Mouse (Mus musculus) hindbrain, embryonic 16.5 days (tissue): Measurements from ENCODE around the gene Kif22. TPM values are rescaled to one million over a fixed set of nuclear protein-coding genes. Genes with fewer than 3 reads are reported as not detected.

Experiments
- ATAC-seq: fragments of 200-750 bp; cut with Nextera tagmentation; 2 replicates; pipeline ENCODE4 v1.8.0; 2017; ENCODE audit warnings: moderate TSS enrichment, moderate library complexity
- H3K27ac ChIP-seq: fragments of 300-500 bp; sonication (generic); 2 replicates; pipeline ENCODE4 v1.5.1; 2014; ENCODE audit warnings: low read depth, mild to moderate bottlenecking, control low read depth, low read length, moderate library complexity
- H3K27me3 ChIP-seq: fragments of 300-500 bp; sonication (generic); replicated peaks from 2 replicates; pipeline ENCODE4 v1.6.1; 2014; ENCODE audit warnings: low read length; ENCODE audit not compliant: control insufficient read depth, insufficient read depth
- H3K36me3 ChIP-seq: fragments of 300-500 bp; sonication (generic); 2 replicates; pipeline ENCODE4 v1.6.1; 2014; ENCODE audit warnings: mild to moderate bottlenecking, low read length, moderate library complexity, mixed read lengths; ENCODE audit not compliant: control insufficient read depth, insufficient read depth
- H3K4me1 ChIP-seq: fragments of 300-500 bp; sonication (generic); 2 replicates; pipeline ENCODE4 v1.6.1; 2014; ENCODE audit warnings: low read depth, low read length; ENCODE audit not compliant: control insufficient read depth, insufficient read depth
- H3K4me2 ChIP-seq: fragments of 300-500 bp; sonication (generic); 2 replicates; pipeline ENCODE4 v1.6.1; 2014; ENCODE audit warnings: mild to moderate bottlenecking, low read length, control low read depth, moderate library complexity
- H3K4me3 ChIP-seq: fragments of 300-500 bp; sonication (generic); 2 replicates; pipeline ENCODE4 v1.5.1; 2014; ENCODE audit warnings: mild to moderate bottlenecking, low read length, control low read depth, moderate library complexity
- H3K9ac ChIP-seq: fragments of 300-500 bp; sonication (generic); 2 replicates; pipeline ENCODE4 v1.6.1; 2014; ENCODE audit warnings: low read depth, mild to moderate bottlenecking, control low read depth, low read length, moderate library complexity
- H3K9me3 ChIP-seq: fragments of 300-500 bp; sonication (generic); 2 replicates; pipeline ENCODE4 v1.6.1; 2014; ENCODE audit warnings: mild to moderate bottlenecking, low read length, moderate library complexity; ENCODE audit not compliant: control insufficient read depth
- WGBS: fragments of 180-500 bp; shearing (Covaris S2); extraction: QIAGEN DNeasy Blood & Tissue Kit; methylation state at CpG from one replicate; pipeline ENCODE4 v1.1.7; 2014; 5-methylcytosine and 5-hydroxymethylcytosine counted together
- polyA plus RNA-seq: library from polyadenylated mRNA; unstranded; fragments of >200 nt; fragmentation: Nextera tagmentation; extraction: Ambion mirVana; gene quantifications from 2 replicates; pipeline ENCODE4 v1.2.1, GENCODE M21; 2015

Kif22 gene
- polyA plus RNA-seq, 1 experiment from 2014 or later, result 22.2 TPM

DNA sequence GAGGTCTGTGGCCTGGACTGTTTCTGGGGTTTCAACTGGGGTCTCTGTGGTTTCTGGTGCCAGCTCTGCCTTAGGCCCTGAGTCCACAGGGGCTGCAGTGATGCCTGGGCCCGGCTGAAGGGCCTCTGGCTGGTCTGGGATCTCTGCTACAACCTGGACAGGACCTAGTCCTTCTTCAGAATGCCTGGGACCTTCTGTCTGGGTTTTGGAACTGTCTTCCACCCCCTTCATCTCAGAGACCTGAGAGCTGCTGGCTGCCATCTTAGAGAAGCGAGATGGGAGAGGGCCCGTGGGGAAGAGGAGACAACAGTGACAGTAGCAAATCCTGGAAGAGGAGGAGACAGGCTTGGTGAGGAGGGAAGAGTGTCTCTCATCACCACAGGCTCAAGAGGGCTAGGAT is 22.2 kb downstream of the Kif22 start:
- no peak for ATAC-seq
- Histone ChIP-seq H3K4me3 (peak overlapping the region; percentile 59), H3K4me1 (peaks cover 67% of the 10 kb centered on the region), H3K9me3 (no peaks in the 10 kb centered on the region), H3K27me3 (no peaks in the 10 kb centered on the region), H3K36me3 (peaks cover 14% of the 10 kb centered on the region), H3K4me2 (peak overlapping the region; percentile 91), H3K9ac (peak overlapping the region; percentile 83), H3K27ac (peak overlapping the region; percentile 21; the same call in 1 of the 2 replicates)
- WGBS, result 44% methylated on average over 3 of the region's 3 CpGs

DNA sequence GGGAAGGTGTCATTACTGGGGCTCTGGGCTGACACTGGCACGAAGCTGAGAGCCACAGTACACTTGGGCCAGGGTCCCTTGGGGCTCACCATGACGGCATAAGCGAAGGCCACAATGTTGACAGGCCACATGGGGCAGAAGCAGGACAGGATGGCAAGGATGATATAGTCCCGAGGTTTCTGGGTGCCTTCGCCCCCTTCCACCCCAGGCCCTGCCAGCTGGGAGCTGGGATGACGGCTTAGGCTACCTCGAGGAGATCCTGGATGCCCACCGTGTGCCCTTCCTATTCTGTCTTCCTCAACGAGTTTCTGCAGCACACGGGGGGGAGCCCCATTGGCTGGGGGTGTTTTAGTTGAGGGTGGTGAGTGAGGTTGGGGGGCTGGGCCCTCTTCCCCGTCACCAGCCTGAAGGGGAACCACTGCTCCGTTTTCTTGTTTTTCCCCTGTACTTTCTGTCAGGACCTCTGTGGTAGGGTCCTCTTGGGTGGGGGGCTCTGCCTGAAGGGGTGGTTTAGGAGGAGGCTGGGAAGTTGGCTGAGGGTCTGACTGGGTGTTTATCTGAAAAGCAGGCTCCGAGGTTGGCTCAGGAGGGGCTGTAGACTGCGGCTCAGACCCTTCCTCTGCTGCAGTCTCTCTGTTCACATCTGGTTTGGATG is 22.8 kb downstream of the Kif22 start:
- peaks cover 64% of the 10 kb centered on the region for H3K4me1 ChIP-seq
- ATAC-seq, result no peak
- H3K9me3 ChIP-seq, result no peaks in the 10 kb centered on the region
- H3K27me3 ChIP-seq, result no peaks in the 10 kb centered on the region
- peak overlapping the region; percentile 91 for H3K4me2 ChIP-seq
- H3K27ac ChIP-seq, result peak overlapping the region; percentile 21; the same call in 1 of the 2 replicates
- H3K9ac ChIP-seq, result peak overlapping the region; percentile 83
- peaks cover 14% of the 10 kb centered on the region for H3K36me3 ChIP-seq
- H3K4me3 ChIP-seq, result peak overlapping the region; percentile 59
- 80% methylated on average over 14 of the region's 14 CpGs for WGBS

DNA sequence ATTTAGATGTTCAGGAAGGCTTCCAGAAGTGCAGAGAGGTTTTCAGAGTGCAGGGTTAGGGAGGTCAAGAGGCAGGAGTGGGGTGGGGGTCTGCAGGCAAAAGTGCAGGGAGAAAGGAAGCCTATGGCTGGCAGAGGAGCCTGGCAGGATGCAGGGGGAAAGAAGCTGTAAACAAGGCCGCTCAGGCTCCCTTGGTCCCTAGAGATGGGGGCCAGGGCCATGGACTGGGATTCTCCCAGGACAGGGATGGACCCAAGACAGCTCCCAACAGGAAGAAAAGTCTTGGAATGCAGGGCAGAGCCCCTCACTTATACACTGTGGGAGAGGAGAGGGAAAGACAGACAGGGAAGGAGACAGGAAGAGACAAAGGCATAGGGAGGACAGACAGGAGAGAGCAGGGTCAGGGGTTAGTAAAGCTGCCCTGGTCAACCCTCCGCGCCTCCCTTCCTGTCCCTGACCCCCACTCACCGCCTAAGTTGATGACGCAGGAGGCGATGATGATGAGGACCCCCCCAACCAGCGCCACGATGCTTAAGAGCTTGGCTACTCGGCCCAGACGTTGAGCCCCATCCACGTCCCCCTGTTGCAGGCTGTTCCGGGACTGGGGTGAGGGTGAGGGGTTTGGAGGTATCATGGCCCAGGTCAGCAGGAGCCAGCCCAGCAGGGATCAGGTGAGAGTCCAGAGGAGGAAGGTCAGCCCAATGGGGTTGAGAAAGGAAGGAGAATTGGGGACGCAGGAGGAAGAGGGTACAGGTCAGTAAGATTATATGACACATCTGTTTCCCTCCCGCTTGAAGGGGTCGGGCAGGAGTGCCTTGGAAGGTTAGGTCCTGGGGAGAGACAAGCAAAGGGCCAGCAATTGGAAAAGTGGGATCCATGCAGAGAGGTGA is 23.6 kb downstream of the Kif22 start:
- Histone ChIP-seq H3K27ac (no peak overlapping the region), H3K9ac (peak overlapping the region; percentile 12), H3K4me1 (peaks cover 61% of the 10 kb centered on the region), H3K36me3 (peaks cover 14% of the 10 kb centered on the region), H3K27me3 (no peaks in the 10 kb centered on the region), H3K4me3 (no peak overlapping the region), H3K4me2 (peak overlapping the region; percentile 91), H3K9me3 (no peaks in the 10 kb centered on the region)
- WGBS, result 86% methylated on average over 15 of the region's 15 CpGs
- ATAC-seq, result no peak

DNA sequence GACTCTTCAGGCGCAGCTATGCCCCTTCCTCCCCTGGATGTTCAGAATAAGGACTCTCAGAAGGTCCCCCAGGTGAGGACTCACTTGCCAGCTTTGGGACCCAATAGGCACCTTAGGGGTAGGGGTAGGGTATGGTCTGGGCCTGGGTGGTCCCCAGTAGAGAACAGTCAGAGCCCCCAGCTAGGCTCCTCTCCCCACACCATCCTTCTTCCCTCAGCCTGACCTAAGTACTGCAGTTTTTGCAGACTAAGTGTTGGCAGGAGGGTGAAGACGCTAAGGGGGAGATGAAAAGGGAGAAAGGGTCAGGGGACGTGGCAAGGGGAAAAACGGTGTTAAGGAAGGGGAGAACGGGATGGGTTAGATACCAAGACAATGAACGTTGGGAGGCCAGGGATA is 24.3 kb downstream of the Kif22 start:
- H3K27ac ChIP-seq, result peak overlapping the region; percentile 49; the same call in 1 of the 2 replicates
- H3K9me3 ChIP-seq, result no peaks in the 10 kb centered on the region
- ATAC-seq, result no peak
- H3K4me1 ChIP-seq, result peaks cover 54% of the 10 kb centered on the region
- no peak overlapping the region for H3K4me3 ChIP-seq
- peak overlapping the region; percentile 39 for H3K9ac ChIP-seq
- peaks cover 8% of the 10 kb centered on the region for H3K36me3 ChIP-seq
- H3K27me3 ChIP-seq, result no peaks in the 10 kb centered on the region
- WGBS, result 56% methylated on average over 6 of the region's 6 CpGs
- peak overlapping the region; percentile 33 for H3K4me2 ChIP-seq

DNA sequence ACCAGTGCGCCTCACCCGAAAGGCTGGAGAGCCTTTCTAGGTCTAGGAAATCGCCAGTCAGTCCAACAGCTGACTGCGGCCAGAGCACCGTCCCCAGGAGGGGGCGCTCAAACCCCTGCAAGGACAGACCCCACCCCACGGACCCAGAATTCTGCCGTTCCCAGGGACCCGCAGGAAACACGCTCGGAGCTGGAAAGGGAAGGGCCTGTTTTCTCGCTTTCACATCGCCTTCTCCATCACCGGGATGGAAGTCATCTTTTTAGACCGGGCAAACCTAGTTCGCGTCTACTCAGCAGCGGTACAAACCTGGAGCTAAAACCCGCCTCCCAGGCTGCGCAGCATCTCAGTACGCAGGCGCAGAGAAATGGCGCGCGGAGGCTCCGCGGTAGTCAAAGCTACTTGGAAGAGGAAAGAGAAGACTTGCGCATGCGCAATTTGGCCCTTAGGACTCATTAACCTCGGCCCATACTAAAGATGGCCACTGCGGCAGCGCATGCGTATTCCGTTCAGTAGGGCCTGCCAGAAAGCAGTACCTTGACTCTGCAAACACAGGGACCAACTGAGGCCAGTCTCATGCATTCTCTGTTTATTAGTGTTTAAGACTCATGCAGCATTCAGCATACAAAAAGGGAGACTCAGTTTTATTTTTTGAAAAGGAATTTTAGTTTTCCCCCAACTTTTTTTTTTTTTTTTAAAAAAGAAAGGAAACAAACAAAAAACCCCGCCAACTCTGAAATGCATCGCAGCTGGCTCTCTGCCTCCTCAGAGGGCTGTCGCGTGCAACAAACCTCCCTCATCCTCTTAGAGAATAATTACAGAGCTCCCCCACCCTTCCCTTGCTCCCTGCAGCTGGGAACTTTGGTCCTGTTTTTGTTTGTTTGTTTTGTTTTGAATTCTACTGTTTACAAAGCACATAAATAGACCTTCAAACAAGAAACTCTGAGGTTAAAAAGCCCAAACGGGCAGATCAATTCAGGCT is 25.0 kb downstream of the Kif22 start, which contains the start of gene Pagr1a:
Pagr1a (minus strand) TSS at position 382 of the 979 bp plus-strand sequence.
- peak within 1 kb of the TSS; percentile 87 for H3K9ac ChIP-seq

DNA sequence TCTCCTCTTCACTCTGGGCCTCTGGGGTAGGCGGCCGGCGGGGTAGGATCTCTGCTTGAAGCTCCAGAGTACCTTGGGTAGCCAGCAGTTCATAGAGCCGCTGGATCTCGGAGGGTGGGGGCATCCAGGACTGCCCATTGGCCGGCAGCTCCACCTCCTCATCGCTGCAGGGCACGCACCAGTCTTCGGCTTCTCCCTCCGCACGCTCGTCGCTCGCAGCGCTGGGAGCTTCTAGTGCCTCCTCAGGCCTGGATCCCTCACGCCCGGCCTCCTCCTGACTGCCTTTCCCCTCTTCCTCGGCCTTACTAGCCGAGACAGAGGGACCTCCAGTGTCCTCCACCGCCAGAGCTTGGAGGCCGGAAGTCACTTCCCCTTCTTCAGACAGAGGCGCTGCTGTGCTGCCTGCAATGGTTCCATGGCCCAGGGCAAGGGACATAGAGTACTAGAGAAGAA is 25.8 kb downstream of the Kif22 start:
- Histone ChIP-seq H3K27ac (peak overlapping the region; percentile 96), H3K4me1 (peaks cover 51% of the 10 kb centered on the region), H3K9ac (peak overlapping the region; percentile 87), H3K9me3 (no peaks in the 10 kb centered on the region), H3K27me3 (no peaks in the 10 kb centered on the region), H3K36me3 (no peaks in the 10 kb centered on the region; the same call in 1 of the 2 replicates), H3K4me2 (peak overlapping the region; percentile 83), H3K4me3 (peak overlapping the region; percentile 64)
- under 1% methylated on average over 20 of the region's 22 CpGs for WGBS
- peak; percentile 38 for ATAC-seq

More for the DNA sequence above, 25.0 kb downstream of the Kif22 start, which contains the start of gene Pagr1a:
- Histone ChIP-seq H3K27ac (peak within 1 kb of the TSS; percentile 96), H3K9me3 (no peaks in the 10 kb centered on the region), H3K27me3 (no peaks in the 10 kb centered on the region), H3K4me3 (peak within 1 kb of the TSS; percentile 64), H3K4me2 (peak within 1 kb of the TSS; percentile 83), H3K4me1 (peaks cover 52% of the 10 kb centered on the region), H3K36me3 (peaks cover 2% of the 10 kb centered on the region)
- peak; percentile 81 for ATAC-seq
- 2% methylated on average over 39 of the region's 39 CpGs for WGBS

DNA sequence TGATC is 26.0 kb downstream of the Kif22 start, which contains the start of gene Pagr1b:
Pagr1b (minus strand) TSS at position 4 of the 5 bp plus-strand sequence.
- ATAC-seq, result no peak
- Histone ChIP-seq H3K9ac (peak within 1 kb of the TSS; percentile 87), H3K4me3 (peak within 1 kb of the TSS; percentile 64), H3K4me2 (peak within 1 kb of the TSS; percentile 83), H3K27me3 (no peaks in the 10 kb centered on the region), H3K9me3 (no peaks in the 10 kb centered on the region), H3K4me1 (peaks cover 48% of the 10 kb centered on the region), H3K27ac (peak within 1 kb of the TSS; percentile 96), H3K36me3 (no peaks in the 10 kb centered on the region; the same call in 1 of the 2 replicates)

GRCm38 (mm10) chr7:127016081-127016480 is 26.2 kb downstream of the Kif22 start:
- ATAC-seq, result peak; percentile 12
- Histone ChIP-seq H3K27me3 (no peaks in the 10 kb centered on the region), H3K9ac (peak overlapping the region; percentile 87), H3K27ac (peak overlapping the region; percentile 96), H3K36me3 (no peaks in the 10 kb centered on the region; the same call in 1 of the 2 replicates), H3K4me1 (peaks cover 46% of the 10 kb centered on the region), H3K4me2 (peak overlapping the region; percentile 83), H3K4me3 (peak overlapping the region; percentile 64), H3K9me3 (no peaks in the 10 kb centered on the region)
- WGBS, result 0% methylated on average over 10 of the region's 10 CpGs
